Mouse (Mus musculus): Measurements from ENCODE around the gene Btnl6. TPM values are rescaled to one million over a fixed set of nuclear protein-coding genes. Genes with fewer than 3 reads are reported as not detected.
A peak's percentile ranks its signal among the peaks of the same experiment; 100 is the strongest.
"Not testable (repeated sequence)": the region's sequence is repeated elsewhere in the genome, so short reads cannot be mapped to it uniquely, and the experiment has no call there.

Btnl6 gene
- polyA plus RNA-seq, 1 experiment, result not detected

DNA sequence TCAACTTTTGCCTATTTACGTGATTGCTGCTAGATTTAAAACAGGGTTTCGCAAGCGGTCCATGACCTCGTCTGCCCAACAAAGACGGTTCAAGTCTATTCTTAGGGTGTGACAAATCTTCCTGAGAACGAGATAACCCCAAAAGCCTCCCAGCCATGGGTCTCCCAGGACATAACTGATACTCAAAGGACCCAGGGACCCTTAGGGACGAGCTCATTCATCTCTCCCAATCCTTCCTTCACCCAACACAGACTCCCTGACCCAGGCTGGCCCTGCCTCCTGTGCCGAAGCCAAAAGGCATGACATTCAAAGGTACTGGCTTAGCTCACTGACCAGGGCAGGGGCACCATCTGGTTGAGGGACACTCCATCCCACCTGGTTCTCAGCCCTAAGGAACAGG lies 39.3 kb upstream of the Btnl6 start:
- H3K4me1 ChIP-seq (ENCODE audit: control insufficient read depth, insufficient read depth, low read length), result no peaks in the 10 kb centered on the region
- no peak overlapping the region for H3K4me3 ChIP-seq (ENCODE audit: insufficient read depth, low read depth, low read length)
- H3K27ac ChIP-seq (ENCODE audit: insufficient read depth, low read depth, low read length), result no peak overlapping the region
- TF ChIP-seq POLR2A (IDR thresholded peaks at IDR 0.05; ENCODE audit: insufficient read depth, low read depth, low read length) (no peak), CTCF (IDR thresholded peaks at IDR 0.05; ENCODE audit: insufficient read depth, low read depth, low read length) (no peak)
- WGBS, result 88% methylated on average over 8 of the region's 8 CpGs

DNA sequence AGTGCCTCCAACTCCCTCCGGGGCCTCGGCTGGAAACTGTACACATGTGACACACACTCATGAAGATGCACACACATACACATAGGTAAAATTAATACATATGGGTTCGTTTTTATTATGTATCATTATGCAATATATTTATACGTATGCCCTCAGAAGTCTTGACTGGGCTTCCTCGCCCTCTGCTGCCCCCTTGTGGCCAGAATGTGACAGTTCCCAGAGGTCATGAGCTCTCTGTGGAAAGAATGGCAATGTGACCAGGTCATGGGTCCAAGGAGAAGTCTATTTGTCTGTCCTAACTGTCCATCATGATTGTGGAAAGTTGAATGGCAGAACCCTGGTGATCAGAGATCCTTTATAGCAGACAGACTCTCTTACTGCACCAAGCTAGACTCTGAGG lies 38.3 kb upstream of the Btnl6 start:
- H3K27ac ChIP-seq (ENCODE audit: insufficient read depth, low read depth, low read length), result no peak overlapping the region
- WGBS, result 17% methylated on average over 5 of the region's 5 CpGs
- no peak overlapping the region for H3K4me3 ChIP-seq (ENCODE audit: insufficient read depth, low read depth, low read length)
- H3K4me1 ChIP-seq (ENCODE audit: control insufficient read depth, insufficient read depth, low read length), result no peaks in the 10 kb centered on the region
- TF ChIP-seq CTCF (IDR thresholded peaks at IDR 0.05; ENCODE audit: insufficient read depth, low read depth, low read length) (peak; percentile 55), POLR2A (IDR thresholded peaks at IDR 0.05; ENCODE audit: insufficient read depth, low read depth, low read length) (no peak)

- Histone ChIP-seq H3K4me3 (ENCODE audit: insufficient read depth, low read depth, low read length) (no peak overlapping the region), H3K4me1 (ENCODE audit: control insufficient read depth, insufficient read depth, low read length) (no peaks in the 10 kb centered on the region), H3K27ac (ENCODE audit: insufficient read depth, low read depth, low read length) (no peak overlapping the region)
- TF ChIP-seq POLR2A (IDR thresholded peaks at IDR 0.05; ENCODE audit: insufficient read depth, low read depth, low read length) (no peak), CTCF (IDR thresholded peaks at IDR 0.05; ENCODE audit: insufficient read depth, low read depth, low read length) (no peak)
- WGBS, result 77% methylated on average over 2 of the region's 2 CpGs
Observed at GRCm38 (mm10) chr17:34549843-34550242, 32.7 kb upstream of the Btnl6 start.

- WGBS, result 93% methylated on average over 3 of the region's 3 CpGs
- Histone ChIP-seq H3K4me3 (ENCODE audit: insufficient read depth, low read depth, low read length) (no peak overlapping the region), H3K4me1 (ENCODE audit: control insufficient read depth, insufficient read depth, low read length) (no peaks in the 10 kb centered on the region), H3K27ac (ENCODE audit: insufficient read depth, low read depth, low read length) (no peak overlapping the region)
- TF ChIP-seq POLR2A (IDR thresholded peaks at IDR 0.05; ENCODE audit: insufficient read depth, low read depth, low read length), result no peak
- no peak for TF ChIP-seq CTCF (IDR thresholded peaks at IDR 0.05; ENCODE audit: insufficient read depth, low read depth, low read length)
Observed at GRCm38 (mm10) chr17:34549156-34549555, 32.0 kb upstream of the Btnl6 start.

- Histone ChIP-seq H3K27ac (ENCODE audit: insufficient read depth, low read depth, low read length) (no peak overlapping the region), H3K4me3 (ENCODE audit: insufficient read depth, low read depth, low read length) (no peak overlapping the region), H3K4me1 (ENCODE audit: control insufficient read depth, insufficient read depth, low read length) (no peaks in the 10 kb centered on the region)
- WGBS, result 96% methylated on average over 4 of the region's 4 CpGs
- TF ChIP-seq POLR2A (IDR thresholded peaks at IDR 0.05; ENCODE audit: insufficient read depth, low read depth, low read length), result no peak
- no peak for TF ChIP-seq CTCF (IDR thresholded peaks at IDR 0.05; ENCODE audit: insufficient read depth, low read depth, low read length)
Observed at GRCm38 (mm10) chr17:34547601-34548000, 30.4 kb upstream of the Btnl6 start.

- 83% methylated on average over 1 of the region's 1 CpGs for WGBS
- no peaks in the 10 kb centered on the region for H3K4me1 ChIP-seq (ENCODE audit: control insufficient read depth, insufficient read depth, low read length)
- H3K27ac ChIP-seq (ENCODE audit: insufficient read depth, low read depth, low read length), result no peak overlapping the region
- TF ChIP-seq POLR2A (IDR thresholded peaks at IDR 0.05; ENCODE audit: insufficient read depth, low read depth, low read length) (no peak), CTCF (IDR thresholded peaks at IDR 0.05; ENCODE audit: insufficient read depth, low read depth, low read length) (no peak)
- H3K4me3 ChIP-seq (ENCODE audit: insufficient read depth, low read depth, low read length), result no peak overlapping the region
Observed at GRCm38 (mm10) chr17:34546797-34547196, 29.6 kb upstream of the Btnl6 start.

DNA sequence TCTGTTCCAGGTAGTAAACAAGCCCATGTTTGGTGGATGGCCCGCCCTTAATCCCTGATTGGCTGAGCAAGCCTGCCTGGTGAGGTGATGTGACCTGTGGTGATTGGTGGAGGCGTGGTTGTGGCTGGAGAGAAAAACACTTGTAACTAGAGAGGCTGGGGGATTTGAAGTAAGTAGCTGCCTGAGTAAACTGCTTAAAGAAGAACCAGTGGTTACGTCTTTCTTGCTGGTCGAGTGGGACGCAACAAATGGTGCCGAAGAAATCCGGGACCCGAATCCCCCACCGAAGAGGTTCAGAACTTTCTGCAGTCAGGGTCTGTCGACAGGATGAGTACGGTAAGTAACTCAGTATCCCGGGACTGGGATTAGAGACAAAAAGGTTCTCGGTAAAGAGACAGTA lies 26.4 kb upstream of the Btnl6 start:
- H3K4me1 ChIP-seq (ENCODE audit: control insufficient read depth, insufficient read depth, low read length), result not testable (repeated sequence)
- WGBS, result 95% methylated on average over 13 of the region's 13 CpGs

DNA sequence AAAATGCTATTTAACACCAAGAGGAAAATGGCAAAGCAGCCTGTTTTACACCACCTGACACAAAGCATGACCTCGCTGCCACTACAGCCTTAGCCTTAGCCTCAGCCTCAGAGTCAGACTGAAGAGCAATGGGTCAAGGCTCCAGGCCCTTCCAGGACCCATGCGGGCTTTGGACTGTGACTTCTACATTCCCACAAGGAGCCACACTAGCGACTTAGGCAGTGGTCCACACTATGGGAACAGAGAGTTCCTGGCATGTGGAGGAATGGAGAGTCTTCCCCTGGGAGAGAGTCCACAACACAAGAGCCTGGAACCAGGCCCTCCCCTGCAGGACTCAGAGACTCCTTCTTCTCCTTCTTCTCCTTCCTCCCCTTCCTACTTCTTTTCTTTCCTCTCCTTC lies 15.5 kb upstream of the Btnl6 start:
- WGBS, result 82% methylated on average over 3 of the region's 3 CpGs
- TF ChIP-seq CTCF (IDR thresholded peaks at IDR 0.05; ENCODE audit: insufficient read depth, low read depth, low read length) (no peak), POLR2A (IDR thresholded peaks at IDR 0.05; ENCODE audit: insufficient read depth, low read depth, low read length) (no peak)
- Histone ChIP-seq H3K27ac (ENCODE audit: insufficient read depth, low read depth, low read length) (no peak overlapping the region), H3K4me1 (ENCODE audit: control insufficient read depth, insufficient read depth, low read length) (no peaks in the 10 kb centered on the region), H3K4me3 (ENCODE audit: insufficient read depth, low read depth, low read length) (no peak overlapping the region)

More for the DNA sequence above, 26.4 kb upstream of the Btnl6 start:
- not testable (repeated sequence) for H3K27ac ChIP-seq (ENCODE audit: insufficient read depth, low read depth, low read length); H3K4me3 ChIP-seq (ENCODE audit: insufficient read depth, low read depth, low read length)

DNA sequence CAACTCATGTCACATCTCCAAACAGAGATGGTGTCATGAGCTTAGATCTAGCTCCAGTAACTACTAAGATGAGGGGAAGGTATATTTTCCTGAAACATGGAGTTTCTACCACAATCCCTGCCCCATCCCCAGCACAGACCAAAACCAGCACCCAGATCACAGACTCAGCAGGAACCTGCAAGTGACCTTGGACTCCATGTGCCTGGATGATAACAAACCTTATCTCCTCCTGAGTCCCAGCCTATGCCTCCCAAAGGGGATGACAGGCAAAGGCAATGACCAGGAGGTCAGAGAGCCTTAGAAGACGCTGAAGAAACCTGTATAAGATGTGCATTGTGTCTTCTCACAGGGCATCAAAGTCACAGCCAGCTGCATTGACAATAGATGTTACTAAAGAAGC lies 1.8 kb upstream of the Btnl6 start:
- Histone ChIP-seq H3K4me1 (ENCODE audit: control insufficient read depth, insufficient read depth, low read length) (no peaks in the 10 kb centered on the region), H3K27ac (ENCODE audit: insufficient read depth, low read depth, low read length) (no peak overlapping the region), H3K4me3 (ENCODE audit: insufficient read depth, low read depth, low read length) (no peak overlapping the region)
- WGBS, result 78% methylated on average over 1 of the region's 1 CpGs
- TF ChIP-seq POLR2A (IDR thresholded peaks at IDR 0.05; ENCODE audit: insufficient read depth, low read depth, low read length), result no peak
- TF ChIP-seq CTCF (IDR thresholded peaks at IDR 0.05; ENCODE audit: insufficient read depth, low read depth, low read length), result no peak

GRCm38 (mm10) chr17:34518571-34518970 lies 1.4 kb upstream of the Btnl6 start:
- not testable (repeated sequence) for H3K4me3 ChIP-seq (ENCODE audit: insufficient read depth, low read depth, low read length); H3K27ac ChIP-seq (ENCODE audit: insufficient read depth, low read depth, low read length); H3K4me1 ChIP-seq (ENCODE audit: control insufficient read depth, insufficient read depth, low read length)
- WGBS, result 74% methylated on average over 3 of the region's 3 CpGs

Measured in olfactory bulb, adult 2 months (tissue).